Mouse (Mus musculus) neural tube, embryonic 12.5 days (tissue): Measurements from ENCODE around the gene Mcm7. TPM values are rescaled to one million over a fixed set of nuclear protein-coding genes. Genes with fewer than 3 reads are reported as not detected.
A peak's percentile ranks its signal among the peaks of the same experiment; 100 is the strongest.
"Not testable (repeated sequence)": the region's sequence is repeated elsewhere in the genome, so short reads cannot be mapped to it uniquely, and the experiment has no call there.

ENCODE experiments used
- ATAC-seq: fragments of 200-750 bp; cut with Nextera tagmentation; 2 replicates; pipeline ENCODE4 v1.8.0; 2017; ENCODE audit warnings: low read depth, mild to moderate bottlenecking, moderate TSS enrichment, moderate library complexity; ENCODE audit not compliant: low FRiP score
- H3K27ac ChIP-seq: fragments of 300-500 bp; sonication (generic); 2 replicates; pipeline ENCODE4 v1.5.1; 2016
- H3K27me3 ChIP-seq: fragments of 300-500 bp; sonication (generic); replicated peaks from 2 replicates; pipeline ENCODE4 v1.6.1; 2016; ENCODE audit warnings: mild to moderate bottlenecking
- H3K36me3 ChIP-seq: fragments of 300-500 bp; sonication (generic); 2 replicates; pipeline ENCODE4 v1.6.1; 2016; ENCODE audit warnings: mild to moderate bottlenecking
- H3K4me1 ChIP-seq: fragments of 300-500 bp; sonication (generic); 2 replicates; pipeline ENCODE4 v1.6.1; 2016
- H3K4me2 ChIP-seq: fragments of 300-500 bp; sonication (generic); replicated peaks from 2 replicates; pipeline ENCODE4 v1.6.1; 2016; ENCODE audit warnings: mild to moderate bottlenecking
- H3K4me3 ChIP-seq: fragments of 300-500 bp; sonication (generic); 2 replicates; pipeline ENCODE4 v1.5.1; 2016
- H3K9ac ChIP-seq: fragments of 300-500 bp; sonication (generic); 2 replicates; pipeline ENCODE4 v1.6.1; 2016; ENCODE audit warnings: mild to moderate bottlenecking
- H3K9me3 ChIP-seq: fragments of 300-500 bp; sonication (generic); 2 replicates; pipeline ENCODE4 v1.6.1; 2016; ENCODE audit warnings: mild to moderate bottlenecking
- WGBS: fragments of 180-500 bp; shearing (Covaris S2); methylation state at CpG from one replicate; pipeline ENCODE4 v1.1.7; 2016; 5-methylcytosine and 5-hydroxymethylcytosine counted together
- polyA plus RNA-seq: library from polyadenylated mRNA; unstranded; fragments of >200 nt; fragmentation: Nextera tagmentation; extraction: Ambion mirVana; gene quantifications from 2 replicates; pipeline ENCODE4 v1.2.1, GENCODE M21; 2016

Gene Mcm7
- polyA plus RNA-seq = 197 and 198 TPM in 2 replicates

GRCm38 (mm10) chr5:138171695-138172491 lies at the start of gene Mcm7, which contains the start of gene Ap4m1:
Mcm7 (minus strand) TSS chr5:138172422.
Ap4m1 (plus strand) TSS chr5:138172002.
- Histone ChIP-seq H3K27ac (peak within 1 kb of the TSS; percentile 60), H3K27me3 (no peaks in the 10 kb centered on the region), H3K9me3 (no peaks in the 10 kb centered on the region), H3K36me3 (peaks cover 53% of the 10 kb centered on the region), H3K9ac (peak within 1 kb of the TSS; percentile 49), H3K4me3 (peak within 1 kb of the TSS; percentile 58), H3K4me2 (peak within 1 kb of the TSS; percentile 78), H3K4me1 (peaks cover 19% of the 10 kb centered on the region)
- ATAC-seq = peak; percentile 96
- WGBS = under 1% methylated on average over 54 of the region's 54 CpGs

GRCm38 (mm10) chr5:138219864-138220263 lies 47.6 kb upstream of the Mcm7 start:
- no peak overlapping the region for H3K4me3 ChIP-seq
- no peaks in the 10 kb centered on the region for H3K36me3 ChIP-seq
- ATAC-seq = no peak
- H3K27me3 ChIP-seq = no peaks in the 10 kb centered on the region
- H3K4me2 ChIP-seq = no peak overlapping the region
- H3K4me1 ChIP-seq = no peaks in the 10 kb centered on the region
- peaks cover 16% of the 10 kb centered on the region for H3K9me3 ChIP-seq
- H3K27ac ChIP-seq = no peak overlapping the region
- 86% methylated on average over 2 of the region's 2 CpGs for WGBS
- no peak overlapping the region for H3K9ac ChIP-seq

DNA sequence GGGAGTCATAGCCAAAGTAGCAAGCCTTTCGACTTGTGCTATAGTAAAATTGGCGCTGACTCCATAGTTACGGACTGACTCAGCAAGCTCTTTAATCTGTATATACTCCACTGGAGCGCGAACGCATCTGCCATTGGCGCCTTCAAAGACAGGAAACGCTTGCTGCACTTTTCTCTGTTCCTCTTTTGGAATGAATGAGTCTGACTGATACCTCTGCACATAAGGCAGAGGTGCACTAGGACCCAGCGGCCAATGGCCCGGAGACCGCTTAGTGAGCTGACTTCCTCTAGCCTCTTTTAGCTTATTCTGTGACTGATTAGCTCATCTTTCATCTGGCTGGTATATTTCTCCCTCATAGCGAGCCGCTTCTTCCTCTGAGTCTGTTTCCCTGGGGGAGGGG lies 44.4 kb upstream of the Mcm7 start:
- H3K4me2 ChIP-seq, ATAC-seq, H3K9ac ChIP-seq, H3K27ac ChIP-seq, H3K27me3 ChIP-seq, H3K4me3 ChIP-seq, H3K36me3 ChIP-seq, H3K4me1 ChIP-seq: not testable (repeated sequence)
- 94% methylated on average over 13 of the region's 13 CpGs for WGBS
- peaks cover 16% of the 10 kb centered on the region for H3K9me3 ChIP-seq

DNA sequence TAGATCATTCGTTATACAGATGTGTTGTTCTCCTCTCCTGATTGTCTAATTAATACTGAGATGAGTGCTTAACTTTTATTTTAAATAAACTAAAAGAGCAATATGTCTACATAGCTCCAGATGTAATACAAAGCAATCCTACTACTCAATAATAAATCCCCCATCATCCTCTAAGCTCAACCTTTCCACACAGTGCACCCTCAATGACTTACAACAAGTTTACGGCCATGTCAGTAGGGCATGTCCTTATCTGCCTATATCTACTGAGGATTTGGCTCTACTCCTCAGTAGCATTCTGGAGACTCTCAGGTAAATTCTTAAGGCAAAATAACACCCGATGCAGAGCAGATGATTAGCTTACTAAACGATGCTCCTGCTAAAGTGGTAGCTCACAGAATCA lies 35.7 kb upstream of the Mcm7 start:
- no peak for ATAC-seq
- no peak overlapping the region for H3K4me2 ChIP-seq

GRCm38 (mm10) chr5:138207253-138207652 lies 35.0 kb upstream of the Mcm7 start:
- Histone ChIP-seq H3K4me2 (no peak overlapping the region), H3K9ac (no peak overlapping the region), H3K27ac (no peak overlapping the region), H3K4me1 (no peaks in the 10 kb centered on the region), H3K36me3 (no peaks in the 10 kb centered on the region), H3K9me3 (no peaks in the 10 kb centered on the region), H3K27me3 (no peaks in the 10 kb centered on the region), H3K4me3 (no peak overlapping the region)
- no peak for ATAC-seq
- 89% methylated on average over 1 of the region's 1 CpGs for WGBS

More for the DNA sequence above, 35.7 kb upstream of the Mcm7 start:
- Histone ChIP-seq H3K27me3 (no peaks in the 10 kb centered on the region), H3K27ac (no peak overlapping the region), H3K9me3 (no peaks in the 10 kb centered on the region), H3K4me3 (no peak overlapping the region), H3K36me3 (no peaks in the 10 kb centered on the region), H3K4me1 (no peaks in the 10 kb centered on the region), H3K9ac (no peak overlapping the region)
- 86% methylated on average over 4 of the region's 4 CpGs for WGBS

GRCm38 (mm10) chr5:138202086-138202485 lies 29.9 kb upstream of the Mcm7 start:
- ATAC-seq = no peak

GRCm38 (mm10) chr5:138199576-138199975 lies 27.4 kb upstream of the Mcm7 start:
- no peaks in the 10 kb centered on the region for H3K9me3 ChIP-seq
- no peak overlapping the region for H3K4me2 ChIP-seq
- no peaks in the 10 kb centered on the region for H3K36me3 ChIP-seq
- no peak overlapping the region for H3K9ac ChIP-seq
- H3K4me1 ChIP-seq = no peaks in the 10 kb centered on the region; the same call in 1 of the 2 replicates
- H3K4me3 ChIP-seq = no peak overlapping the region
- no peak overlapping the region for H3K27ac ChIP-seq
- 13% methylated on average over 1 of the region's 1 CpGs for WGBS
- no peak for ATAC-seq
- no peaks in the 10 kb centered on the region for H3K27me3 ChIP-seq

More at GRCm38 (mm10) chr5:138202086-138202485, 29.9 kb upstream of the Mcm7 start:
- no peaks in the 10 kb centered on the region for H3K4me1 ChIP-seq
- WGBS = 77% methylated on average over 3 of the region's 3 CpGs
- no peak overlapping the region for H3K9ac ChIP-seq
- H3K36me3 ChIP-seq = no peaks in the 10 kb centered on the region
- no peak overlapping the region for H3K4me2 ChIP-seq
- H3K9me3 ChIP-seq = no peaks in the 10 kb centered on the region
- no peaks in the 10 kb centered on the region for H3K27me3 ChIP-seq
- no peak overlapping the region for H3K27ac ChIP-seq
- H3K4me3 ChIP-seq = no peak overlapping the region

DNA sequence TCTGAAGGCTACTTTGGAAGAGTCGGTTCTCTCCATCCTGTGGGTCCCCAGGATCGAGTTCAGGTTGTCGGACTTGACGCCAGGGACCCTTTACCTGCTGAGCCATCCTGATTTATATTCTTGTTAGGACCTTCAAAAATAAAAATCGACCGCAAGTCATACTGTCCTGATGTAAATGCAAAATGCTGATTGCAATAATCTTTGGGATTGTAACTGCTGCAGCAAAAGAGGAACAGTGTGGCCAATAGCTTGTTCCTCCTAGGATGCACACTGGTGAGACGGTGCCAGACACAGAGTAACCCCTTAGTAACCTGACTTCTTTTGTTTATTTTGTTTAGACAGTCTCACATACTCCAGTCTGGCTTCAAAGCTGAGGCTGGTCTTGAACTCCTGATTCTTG lies 23.2 kb upstream of the Mcm7 start:
- H3K27me3 ChIP-seq = no peaks in the 10 kb centered on the region
- 0 out of 2 replicates have a peak overlapping the region, but pooled peaks have one; percentile 71 for H3K4me3 ChIP-seq
- H3K4me1 ChIP-seq = no peaks in the 10 kb centered on the region; the same call in 1 of the 2 replicates
- H3K36me3 ChIP-seq = peaks cover 30% of the 10 kb centered on the region
- 81% methylated on average over 7 of the region's 7 CpGs for WGBS
- peak overlapping the region; percentile 88 for H3K4me2 ChIP-seq
- H3K27ac ChIP-seq = no peak overlapping the region
- no peaks in the 10 kb centered on the region for H3K9me3 ChIP-seq
- H3K9ac ChIP-seq = no peak overlapping the region
- ATAC-seq = no peak

DNA sequence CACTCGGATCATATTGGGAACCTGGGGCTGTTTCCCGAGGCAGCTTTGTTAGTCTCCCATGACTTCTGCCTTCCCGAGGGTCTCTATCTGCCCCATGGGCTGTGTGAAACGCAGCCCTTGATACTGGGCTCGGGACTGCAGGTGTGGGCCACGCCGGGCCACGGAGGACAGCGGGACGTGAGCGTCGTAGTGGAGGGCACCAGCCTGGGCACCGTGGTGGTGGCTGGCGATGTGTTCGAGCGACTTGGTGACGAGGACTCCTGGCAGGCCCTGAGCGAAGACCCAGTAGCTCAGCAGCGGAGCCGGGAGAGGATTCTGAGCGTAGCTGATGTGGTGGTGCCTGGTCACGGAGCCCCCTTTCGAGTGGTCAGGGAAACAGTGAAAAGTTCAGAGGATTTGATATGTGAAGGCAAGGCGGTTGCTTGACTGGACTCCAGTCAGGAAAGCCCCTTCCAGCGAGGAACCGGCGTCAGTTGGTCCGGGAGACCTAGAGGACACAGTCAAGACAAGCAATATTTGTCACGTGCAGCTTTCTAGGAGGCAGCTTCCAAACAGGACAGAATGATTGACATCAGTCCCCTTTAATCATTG lies 22.6 kb upstream of the Mcm7 start:
- Histone ChIP-seq H3K27me3 (no peaks in the 10 kb centered on the region), H3K36me3 (peaks cover 33% of the 10 kb centered on the region), H3K4me3 (peak overlapping the region; percentile 71), H3K9ac (peak overlapping the region; percentile 83), H3K9me3 (no peaks in the 10 kb centered on the region), H3K4me2 (peak overlapping the region; percentile 88), H3K27ac (peak overlapping the region; percentile 83), H3K4me1 (no peaks in the 10 kb centered on the region; the same call in 1 of the 2 replicates)
- ATAC-seq = peak; percentile 73
- 3% methylated on average over 29 of the region's 29 CpGs for WGBS

DNA sequence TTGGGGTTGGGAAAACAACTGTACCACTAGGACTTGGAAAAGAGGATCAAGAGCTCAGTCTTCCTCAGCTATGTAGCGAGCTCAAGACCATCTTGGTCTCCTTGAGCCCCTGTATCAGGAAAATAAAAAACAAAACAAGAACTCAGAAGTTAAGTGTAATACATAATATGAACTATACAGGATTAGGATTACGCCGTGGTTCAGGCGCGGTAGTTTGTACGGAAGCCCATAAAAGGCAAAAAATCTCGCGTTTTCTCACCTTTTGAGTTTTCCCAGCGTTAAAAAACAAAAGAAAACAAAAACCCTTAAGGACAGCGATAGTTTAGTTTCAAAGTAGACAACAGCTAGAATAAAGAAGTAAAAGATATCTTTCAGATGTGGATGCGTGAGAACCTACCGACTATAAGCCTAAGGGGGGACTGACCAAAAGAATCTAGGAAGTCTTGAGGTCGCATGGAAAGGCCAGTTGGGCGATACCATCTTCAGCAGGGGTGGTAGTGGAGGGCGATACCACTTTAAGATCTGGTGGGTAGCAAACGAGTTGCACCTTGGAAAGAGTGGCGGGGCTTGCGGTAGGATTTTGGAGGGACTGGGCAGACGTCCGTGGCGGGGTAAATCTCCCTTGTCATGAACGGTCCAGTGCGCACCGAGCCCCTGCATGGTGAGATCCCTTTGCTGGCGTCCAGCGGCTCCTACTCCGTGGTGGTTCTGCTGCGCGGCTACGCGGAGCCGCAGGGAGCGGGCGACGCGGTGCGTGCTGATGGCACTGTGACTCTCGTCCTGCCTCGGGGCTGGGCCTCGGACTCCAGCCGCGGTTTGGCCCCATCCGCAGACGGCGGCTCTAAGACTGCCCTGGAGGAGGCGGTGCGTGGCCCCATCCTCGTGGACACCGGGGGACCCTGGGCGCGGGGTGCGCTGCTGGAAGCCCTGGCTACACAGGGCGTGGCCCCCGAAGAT lies 21.8 kb upstream of the Mcm7 start, which contains the start of gene Mblac1:
Gene Mblac1 (plus strand): TSS at position 544 of the 957 bp plus-strand sequence.
- Histone ChIP-seq H3K9ac (peak within 1 kb of the TSS; percentile 83), H3K27me3 (no peaks in the 10 kb centered on the region), H3K9me3 (no peaks in the 10 kb centered on the region), H3K27ac (peak within 1 kb of the TSS; percentile 83), H3K4me1 (no peaks in the 10 kb centered on the region; the same call in 1 of the 2 replicates), H3K4me2 (peak within 1 kb of the TSS; percentile 88), H3K4me3 (peak within 1 kb of the TSS; percentile 71), H3K36me3 (peaks cover 35% of the 10 kb centered on the region)
- ATAC-seq = peak; percentile 90
- 9% methylated on average over 54 of the region's 54 CpGs for WGBS

DNA sequence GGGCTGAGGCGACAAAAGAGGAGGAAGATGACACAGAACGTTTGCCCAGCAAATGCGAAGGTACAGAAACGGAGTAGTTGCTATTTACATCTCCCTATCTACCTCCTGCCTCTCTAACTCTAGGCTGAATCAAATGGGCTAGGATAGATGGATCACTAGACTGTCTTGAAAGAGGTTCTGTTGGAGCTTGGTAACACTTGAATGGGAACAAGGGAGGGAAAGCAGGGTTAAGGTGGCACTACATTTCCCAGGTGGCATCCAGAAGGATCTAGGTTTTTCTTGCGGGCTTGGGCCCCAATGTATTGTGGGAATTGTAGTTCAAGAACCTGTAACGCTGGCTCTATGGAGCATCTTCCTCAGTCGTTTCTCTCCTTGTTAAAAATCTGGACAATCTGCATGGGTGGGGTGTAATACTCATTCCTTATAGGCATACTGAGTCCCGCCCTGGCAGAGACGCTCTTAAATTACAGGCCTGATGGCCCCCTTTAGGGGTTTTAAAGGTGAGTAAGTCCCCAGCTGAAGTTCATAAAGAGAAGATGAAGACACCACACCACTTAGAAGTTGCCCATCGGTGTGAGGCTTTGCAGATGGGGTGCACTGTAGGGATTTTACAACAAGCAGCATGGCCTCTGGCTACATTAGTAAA lies 15.6 kb upstream of the Mcm7 start:
- Histone ChIP-seq H3K27me3 (no peaks in the 10 kb centered on the region), H3K27ac (no peak overlapping the region), H3K36me3 (peaks cover 44% of the 10 kb centered on the region), H3K9me3 (no peaks in the 10 kb centered on the region), H3K4me3 (peak overlapping the region; percentile 73), H3K4me2 (peak overlapping the region; percentile 72), H3K9ac (peak overlapping the region; percentile 70), H3K4me1 (peaks cover 16% of the 10 kb centered on the region)
- WGBS = 1% methylated on average over 10 of the region's 10 CpGs
- ATAC-seq = peak; percentile 88
